Mouse (Mus musculus) hindbrain, embryonic 16.5 days (tissue): Measurements from ENCODE around the gene A030014E15Rik. TPM values are rescaled to one million over a fixed set of nuclear protein-coding genes. Genes with fewer than 3 reads are reported as not detected.

Source experiments
- ATAC-seq: fragments of 200-750 bp; cut with Nextera tagmentation; 2 replicates; pipeline ENCODE4 v1.8.0; 2017; ENCODE audit warnings: moderate TSS enrichment, moderate library complexity
- H3K27ac ChIP-seq: fragments of 300-500 bp; sonication (generic); 2 replicates; pipeline ENCODE4 v1.5.1; 2014; ENCODE audit warnings: low read depth, mild to moderate bottlenecking, control low read depth, low read length, moderate library complexity
- H3K27me3 ChIP-seq: fragments of 300-500 bp; sonication (generic); replicated peaks from 2 replicates; pipeline ENCODE4 v1.6.1; 2014; ENCODE audit warnings: low read length; ENCODE audit not compliant: control insufficient read depth, insufficient read depth
- H3K36me3 ChIP-seq: fragments of 300-500 bp; sonication (generic); 2 replicates; pipeline ENCODE4 v1.6.1; 2014; ENCODE audit warnings: mild to moderate bottlenecking, low read length, moderate library complexity, mixed read lengths; ENCODE audit not compliant: control insufficient read depth, insufficient read depth
- H3K4me1 ChIP-seq: fragments of 300-500 bp; sonication (generic); 2 replicates; pipeline ENCODE4 v1.6.1; 2014; ENCODE audit warnings: low read depth, low read length; ENCODE audit not compliant: control insufficient read depth, insufficient read depth
- H3K4me2 ChIP-seq: fragments of 300-500 bp; sonication (generic); 2 replicates; pipeline ENCODE4 v1.6.1; 2014; ENCODE audit warnings: mild to moderate bottlenecking, low read length, control low read depth, moderate library complexity
- H3K4me3 ChIP-seq: fragments of 300-500 bp; sonication (generic); 2 replicates; pipeline ENCODE4 v1.5.1; 2014; ENCODE audit warnings: mild to moderate bottlenecking, low read length, control low read depth, moderate library complexity
- H3K9ac ChIP-seq: fragments of 300-500 bp; sonication (generic); 2 replicates; pipeline ENCODE4 v1.6.1; 2014; ENCODE audit warnings: low read depth, mild to moderate bottlenecking, control low read depth, low read length, moderate library complexity
- H3K9me3 ChIP-seq: fragments of 300-500 bp; sonication (generic); 2 replicates; pipeline ENCODE4 v1.6.1; 2014; ENCODE audit warnings: mild to moderate bottlenecking, low read length, moderate library complexity; ENCODE audit not compliant: control insufficient read depth
- WGBS: fragments of 180-500 bp; shearing (Covaris S2); extraction: QIAGEN DNeasy Blood & Tissue Kit; methylation state at CpG from one replicate; pipeline ENCODE4 v1.1.7; 2014; 5-methylcytosine and 5-hydroxymethylcytosine counted together
- polyA plus RNA-seq: library from polyadenylated mRNA; unstranded; fragments of >200 nt; fragmentation: Nextera tagmentation; extraction: Ambion mirVana; gene quantifications from 2 replicates; pipeline ENCODE4 v1.2.1, GENCODE M21; 2015

Gene A030014E15Rik
- polyA plus RNA-seq, 1 experiment from 2014 or later, result not detected

GRCm38 (mm10) chr1:82972046-82972445, 47.3 kb downstream of the A030014E15Rik start:
- Histone ChIP-seq H3K9me3 (no peaks in the 10 kb centered on the region), H3K27me3 (no peaks in the 10 kb centered on the region), H3K36me3 (no peaks in the 10 kb centered on the region), H3K4me1 (no peaks in the 10 kb centered on the region), H3K9ac (no peak overlapping the region), H3K4me2 (no peak overlapping the region), H3K4me3 (no peak overlapping the region), H3K27ac (no peak overlapping the region)
- ATAC-seq, result no peak
- 60% methylated on average over 4 of the region's 4 CpGs for WGBS

GRCm38 (mm10) chr1:82973244-82973643, 48.5 kb downstream of the A030014E15Rik start:
- Histone ChIP-seq H3K9me3 (no peaks in the 10 kb centered on the region), H3K27ac (no peak overlapping the region), H3K4me3 (no peak overlapping the region), H3K4me1 (no peaks in the 10 kb centered on the region), H3K36me3 (no peaks in the 10 kb centered on the region), H3K4me2 (no peak overlapping the region), H3K27me3 (no peaks in the 10 kb centered on the region), H3K9ac (no peak overlapping the region)
- WGBS, result 87% methylated on average over 1 of the region's 1 CpGs
- ATAC-seq, result no peak

- no peak overlapping the region for H3K4me2 ChIP-seq
- no peak overlapping the region for H3K9ac ChIP-seq
- no peak overlapping the region for H3K27ac ChIP-seq
- H3K4me1 ChIP-seq, result no peaks in the 10 kb centered on the region
- H3K27me3 ChIP-seq, result no peaks in the 10 kb centered on the region
- ATAC-seq, result no peak
- H3K4me3 ChIP-seq, result no peak overlapping the region
- H3K36me3 ChIP-seq, result no peaks in the 10 kb centered on the region
- WGBS, result 80% methylated on average over 6 of the region's 6 CpGs
- H3K9me3 ChIP-seq, result no peaks in the 10 kb centered on the region
These were observed 49.2 kb downstream of the A030014E15Rik start for GRCm38 (mm10) chr1:82973901-82974300.

- Histone ChIP-seq H3K4me1 (no peaks in the 10 kb centered on the region), H3K36me3 (no peaks in the 10 kb centered on the region), H3K9ac (no peak overlapping the region), H3K27ac (no peak overlapping the region), H3K4me3 (no peak overlapping the region), H3K9me3 (no peaks in the 10 kb centered on the region), H3K4me2 (no peak overlapping the region), H3K27me3 (no peaks in the 10 kb centered on the region)
- no peak for ATAC-seq
- 89% methylated on average over 9 of the region's 9 CpGs for WGBS
These were observed 49.6 kb downstream of the A030014E15Rik start for GRCm38 (mm10) chr1:82974342-82974741.

Other genes with a start within 250 kb of the A030014E15Rik start
- gene Mff, start 200.0 kb upstream of the A030014E15Rik start, polyA plus RNA-seq, result 389 and 427 TPM in 2 replicates
- gene Tm4sf20, start 156.5 kb upstream of the A030014E15Rik start, polyA plus RNA-seq, result not detected in 2 replicates
- gene Gm47791, start 153.7 kb upstream of the A030014E15Rik start, polyA plus RNA-seq, result not detected in 2 replicates
- 23.9 and 27.7 TPM in 2 replicates for gene Agfg1, start 85.4 kb upstream of the A030014E15Rik start, polyA plus RNA-seq
- 0.20 TPM in 1 of 2 replicates, not detected in the other for gene A030005L19Rik, start 11.6 kb upstream of the A030014E15Rik start, polyA plus RNA-seq
- not detected in 2 replicates for gene Gm6217, start 6.5 kb downstream of the A030014E15Rik start, polyA plus RNA-seq
- not detected in 2 replicates for gene A030003K21Rik, start 18.5 kb downstream of the A030014E15Rik start, polyA plus RNA-seq
- gene Gm7544, start 31.1 kb downstream of the A030014E15Rik start, polyA plus RNA-seq, result not detected in 2 replicates
- not detected in 2 replicates for gene Gm47955, start 35.4 kb downstream of the A030014E15Rik start, polyA plus RNA-seq
- not detected in 2 replicates for gene Gm47959, start 75.6 kb downstream of the A030014E15Rik start, polyA plus RNA-seq
- gene Slc19a3, start 113.5 kb downstream of the A030014E15Rik start, polyA plus RNA-seq, result 0.75 and 1.6 TPM in 2 replicates
- gene Krtap28-10, start 117.6 kb downstream of the A030014E15Rik start, polyA plus RNA-seq, result not detected in 2 replicates
- gene Gm47969, start 120.0 kb downstream of the A030014E15Rik start, polyA plus RNA-seq, result not detected in 2 replicates
- gene A030005K14Rik, start 134.5 kb downstream of the A030014E15Rik start, polyA plus RNA-seq, result not detected in 2 replicates
- gene Krtap28-13, start 136.0 kb downstream of the A030014E15Rik start, polyA plus RNA-seq, result not detected in 2 replicates
- gene Ccl20, start 191.8 kb downstream of the A030014E15Rik start, polyA plus RNA-seq, result not detected in 2 replicates
- gene Daw1, start 234.8 kb downstream of the A030014E15Rik start, polyA plus RNA-seq, result 1.7 and 2.3 TPM in 2 replicates